7 mouse cellular contexts compared by ENCODE assay signal in genomic region chr1:155244771-155245211, GRCm38 (mm10). TPM values are rescaled to one million over a fixed set of nuclear protein-coding genes. Genes with fewer than 3 reads are reported as not detected.
A peak's percentile ranks its signal among the peaks of the same experiment; 100 is the strongest.
DNase-seq lines count a peak whose midpoint lies in the region; ATAC-seq and TF ChIP-seq lines count a peak whose summit lies in the region.

No protein-coding gene starts in this region.

- TF ChIP-seq CTCF in testis, adult 2 months (IDR thresholded peaks at IDR 0.05; ENCODE audit: control insufficient read depth, insufficient read depth, insufficient replicate concordance, low read depth, low read length) = no peak
- TF ChIP-seq CTCF in embryonic fibroblast, embryonic 13.5 days (IDR thresholded peaks at IDR 0.05; ENCODE audit: borderline replicate concordance, insufficient read depth, low read length) = no peak

- H3K9me3 ChIP-seq in midbrain, embryonic 15.5 days = no peaks in the 10 kb centered on the region

- ATAC-seq in midbrain, embryonic 15.5 days (replicated peaks) = no peak

- no peak overlapping the region for H3K27ac ChIP-seq in testis, adult 2 months (ENCODE audit: control insufficient read depth, insufficient read depth, low read depth, low read length)
- H3K27ac ChIP-seq in embryonic fibroblast, embryonic 13.5 days (ENCODE audit: insufficient read depth, low read length) = peak overlapping the region; percentile 55
- peak overlapping the region; percentile 39; the same call in 1 of the 2 replicates for H3K27ac ChIP-seq in midbrain, embryonic 15.5 days

- whole genome bisulfite sequencing in midbrain, embryonic 15.5 days = 5% methylated on average over 29 of the region's 29 CpGs

- no peak for DNase-seq in testis, postnatal 10 days (ENCODE audit: low spot score)
- peak; percentile 60 for DNase-seq in kidney, adult 9 months
- DNase-seq in cerebellum, postnatal 25 days = no peak
- no peak for DNase-seq in gastrocnemius, postnatal 14 days

- intact Hi-C loops in gastrocnemius, postnatal 14 days (cut with DNase I; ENCODE audit: low total_unique reads) = loop anchor here (5.0 kb wide), 1 partner anchor 38 kb away; no protein-coding TSS in a partner anchor

- H3K4me3 ChIP-seq in testis, adult 2 months (ENCODE audit: control insufficient read depth, low read depth, low read length) = peak overlapping the region; percentile 53
- H3K4me3 ChIP-seq in embryonic fibroblast, embryonic 13.5 days (ENCODE audit: insufficient read depth, low read length) = peak overlapping the region; percentile 86
- peak overlapping the region; percentile 46 for H3K4me3 ChIP-seq in midbrain, embryonic 15.5 days

- peaks cover 5% of the 10 kb centered on the region; the same call in 1 of the 2 replicates for H3K4me1 ChIP-seq in testis, adult 2 months (ENCODE audit: control insufficient read depth, insufficient read depth, low read length)
- H3K4me1 ChIP-seq in embryonic fibroblast, embryonic 13.5 days (ENCODE audit: control insufficient read depth, insufficient read depth, low read length) = no peaks in the 10 kb centered on the region
- peaks cover 10% of the 10 kb centered on the region for H3K4me1 ChIP-seq in midbrain, embryonic 15.5 days

- no peaks in the 10 kb centered on the region for H3K36me3 ChIP-seq in testis, adult 2 months (ENCODE audit: control insufficient read depth, insufficient read depth, low read length)
- H3K36me3 ChIP-seq in midbrain, embryonic 15.5 days (replicated peaks) = no peaks in the 10 kb centered on the region

- H3K9ac ChIP-seq in midbrain, embryonic 15.5 days = peak overlapping the region; percentile 55

- TF ChIP-seq POLR2A in testis, adult 2 months (IDR thresholded peaks at IDR 0.05; ENCODE audit: control insufficient read depth, low read depth, low read length) = no peak
- peak; percentile 40 for TF ChIP-seq POLR2A in embryonic fibroblast, embryonic 13.5 days (IDR thresholded peaks at IDR 0.05; ENCODE audit: low read depth, low read length)

- no peaks in the 10 kb centered on the region; the same call in 1 of the 2 replicates for H3K27me3 ChIP-seq in testis, adult 2 months (ENCODE audit: control insufficient read depth, insufficient read depth, low read length)
- peaks cover 3% of the 10 kb centered on the region; the same call in 1 of the 2 replicates for H3K27me3 ChIP-seq in midbrain, embryonic 15.5 days (replicated peaks)

- peak overlapping the region; percentile 83 for H3K4me2 ChIP-seq in midbrain, embryonic 15.5 days

RNA-seq across cellular contexts. Expression of gene BC034090, which starts 0.5 kb away (rescaled TPM):
- polyA plus RNA-seq in testis, adult 2 months (2012; rRNA removed) = 4.7 and 5.7 TPM in 2 replicates
- polyA plus RNA-seq in embryonic fibroblast, embryonic 13.5 days (2011; ENCODE audit: insufficient read length, low read depth, missing spikeins) = 21.4 and 25.1 TPM in 2 replicates
- 4.0 and 4.3 TPM in 2 replicates for polyA plus RNA-seq in midbrain, embryonic 15.5 days (2015; fragmentation: Nextera tagmentation; extraction: Ambion mirVana)
- total RNA-seq in gastrocnemius, postnatal 14 days (2021) = 1 to 10 TPM; 3.8 to 4.3 TPM
